Mouse (Mus musculus) liver, embryonic 13.5 days (tissue): ENCODE measurements at regions not wholly inside any gene's neighbourhood (a gene's known extent, or its start where the extent isn't known, plus 50 kb on each side); places are given as distances from the start of the nearest gene placed in this dataset.

ENCODE experiments used
- ATAC-seq: fragments of 200-750 bp; cut with Nextera tagmentation; 2 replicates; pipeline ENCODE4 v1.8.0; 2017; ENCODE audit warnings: low read depth, mild to moderate bottlenecking, moderate number of reproducible peaks, moderate library complexity
- DNase-seq: peaks from one replicate; pipeline ENCODE4 v3.0.0; 2022
- H3K27ac ChIP-seq: fragments of 300-500 bp; sonication (generic); 2 replicates; pipeline ENCODE4 v1.5.1; 2015; ENCODE audit warnings: moderate library complexity, mild to moderate bottlenecking, inconsistent platforms
- H3K27me3 ChIP-seq: fragments of 300-500 bp; sonication (generic); 2 replicates; pipeline ENCODE4 v1.6.1; 2015; ENCODE audit warnings: mild to moderate bottlenecking, inconsistent platforms
- H3K36me3 ChIP-seq: fragments of 300-500 bp; sonication (generic); 2 replicates; pipeline ENCODE4 v1.6.1; 2015; ENCODE audit warnings: mild to moderate bottlenecking, inconsistent platforms
- H3K4me1 ChIP-seq: fragments of 300-500 bp; sonication (generic); replicated peaks from 2 replicates; pipeline ENCODE4 v1.6.1; 2015; ENCODE audit warnings: inconsistent platforms
- H3K4me2 ChIP-seq: fragments of 300-500 bp; sonication (generic); 2 replicates; pipeline ENCODE4 v1.6.1; 2015; ENCODE audit warnings: inconsistent platforms, mild to moderate bottlenecking, moderate library complexity
- H3K4me3 ChIP-seq: fragments of 300-500 bp; sonication (generic); replicated peaks from 2 replicates; pipeline ENCODE4 v1.5.1; 2015; ENCODE audit warnings: mild to moderate bottlenecking, inconsistent platforms
- H3K9ac ChIP-seq: fragments of 300-500 bp; sonication (generic); 2 replicates; pipeline ENCODE4 v1.6.1; 2015; ENCODE audit warnings: mild to moderate bottlenecking, inconsistent platforms
- H3K9me3 ChIP-seq: fragments of 300-500 bp; sonication (generic); replicated peaks from 2 replicates; pipeline ENCODE4 v1.6.1; 2016; ENCODE audit warnings: inconsistent platforms
- WGBS: fragments of 180-500 bp; shearing (Covaris S2); methylation state at CpG from one replicate; pipeline ENCODE4 v1.1.7; 2015; ENCODE audit not compliant: insufficient replicate concordance; 5-methylcytosine and 5-hydroxymethylcytosine counted together

DNA sequence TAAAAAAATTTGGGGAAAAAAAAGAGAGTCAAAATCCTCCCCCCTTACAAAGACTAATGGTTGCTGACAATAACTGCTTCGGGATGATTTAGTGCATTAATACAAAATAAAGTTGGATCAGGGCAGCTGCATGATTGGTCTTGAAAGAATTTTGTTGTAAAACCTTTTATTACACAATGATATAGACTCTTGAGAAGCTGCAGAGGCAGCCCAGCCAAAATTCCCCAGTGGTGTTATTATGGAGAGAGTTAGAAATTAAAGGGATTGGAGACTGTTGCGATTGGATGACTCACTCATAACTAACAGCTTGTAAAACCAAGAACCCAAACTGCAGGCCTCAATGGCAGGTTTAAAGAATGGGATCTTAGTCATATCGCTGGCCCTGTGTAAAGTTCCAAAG lies 181.4 kb upstream of the Igfbp7 start:
- WGBS, result 61% methylated on average over 3 of the region's 3 CpGs
- Histone ChIP-seq H3K9me3 (0 out of 2 replicates have a peak, but pooled peaks cover 6% of the 10 kb centered on the region), H3K4me3 (no peak overlapping the region), H3K27me3 (no peaks in the 10 kb centered on the region), H3K4me2 (no peak overlapping the region), H3K9ac (no peak overlapping the region), H3K36me3 (no peaks in the 10 kb centered on the region), H3K27ac (no peak overlapping the region), H3K4me1 (no peaks in the 10 kb centered on the region)
- DNase-seq (no peak), ATAC-seq (no peak)

GRCm38 (mm10) chr5:77581702-77582101 lies 173.9 kb upstream of the Igfbp7 start:
- H3K9ac ChIP-seq, result no peak overlapping the region
- no peak overlapping the region for H3K4me2 ChIP-seq
- WGBS, result 60% methylated on average over 6 of the region's 6 CpGs
- H3K4me1 ChIP-seq, result no peaks in the 10 kb centered on the region
- H3K36me3 ChIP-seq, result no peaks in the 10 kb centered on the region
- H3K4me3 ChIP-seq, result no peak overlapping the region
- ATAC-seq (no peak), DNase-seq (no peak)
- no peak overlapping the region for H3K27ac ChIP-seq
- 0 out of 2 replicates have a peak, but pooled peaks cover 5% of the 10 kb centered on the region for H3K9me3 ChIP-seq
- H3K27me3 ChIP-seq, result no peaks in the 10 kb centered on the region

DNA sequence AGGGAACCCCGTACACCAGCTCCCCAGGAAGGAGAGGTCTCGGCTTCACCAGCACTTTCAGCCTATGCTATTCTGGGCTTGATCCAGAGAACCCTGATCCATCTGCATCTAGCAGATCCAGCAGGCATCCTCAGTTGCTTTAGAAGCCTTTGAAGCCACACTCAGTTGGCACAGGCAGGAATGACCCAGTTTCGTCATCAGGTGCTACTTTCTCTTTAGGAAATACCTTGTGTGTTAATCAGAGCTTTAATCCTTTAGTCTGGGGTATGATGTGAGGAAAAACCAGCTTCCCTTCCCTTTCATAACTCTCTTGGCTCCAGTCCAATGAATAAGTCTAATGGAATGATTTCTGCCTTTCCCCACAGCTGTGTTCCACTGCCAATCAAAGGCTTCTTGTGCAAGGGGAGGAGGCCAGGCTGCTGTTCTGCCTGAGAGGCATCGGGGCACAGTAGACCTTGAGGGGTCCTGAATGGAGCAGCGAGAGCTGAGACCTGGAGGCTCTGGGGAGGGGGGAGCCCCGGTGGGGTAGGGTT lies 173.3 kb upstream of the Igfbp7 start:
- no peaks in the 10 kb centered on the region for H3K4me1 ChIP-seq

DNA sequence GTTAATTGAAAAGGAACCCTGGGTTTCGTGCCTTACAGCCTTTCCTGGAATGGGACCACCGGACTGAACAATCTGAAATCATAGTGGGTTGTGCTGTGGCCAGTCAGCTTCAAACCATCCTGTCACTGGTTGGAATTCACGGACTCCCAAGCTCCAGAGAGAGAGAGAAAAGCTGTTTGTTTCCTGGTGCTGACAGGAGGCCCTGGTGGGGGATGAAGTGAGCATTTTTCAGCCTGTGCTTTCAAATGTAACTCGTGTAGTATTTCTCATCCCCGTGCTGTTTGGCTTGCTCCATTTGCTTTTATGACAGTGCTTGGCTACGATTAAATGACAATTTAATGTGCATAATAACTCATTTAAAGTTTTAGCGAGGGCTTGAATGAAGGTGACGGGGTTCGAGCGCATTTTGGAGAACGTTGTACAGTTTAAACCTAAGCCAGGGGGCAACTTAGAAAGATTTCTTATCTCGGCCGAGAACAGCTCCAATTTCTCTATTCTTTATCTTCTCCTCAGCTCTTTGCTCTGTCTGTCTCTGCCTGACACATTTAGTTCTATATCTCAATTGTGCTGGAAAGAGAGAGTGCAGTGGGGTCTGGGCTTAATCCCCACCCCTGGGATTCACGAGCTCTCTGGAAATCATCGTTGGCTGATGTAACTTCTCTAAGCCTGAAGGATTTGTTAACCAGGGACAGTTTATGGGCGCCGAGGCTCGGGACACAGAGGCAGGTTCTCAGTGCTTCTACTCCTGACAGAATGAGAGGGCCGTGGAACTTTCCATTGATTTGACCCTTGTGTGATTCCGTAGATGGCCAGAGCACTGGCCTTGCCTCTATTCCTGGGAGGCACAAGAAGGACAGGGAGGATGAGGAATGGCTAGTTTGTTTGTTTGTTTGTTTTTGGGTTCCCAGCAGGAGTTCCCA lies 172.2 kb upstream of the Igfbp7 start:
- DNase-seq (no peak), ATAC-seq (no peak)
- Histone ChIP-seq H3K4me2 (no peak overlapping the region), H3K27me3 (no peaks in the 10 kb centered on the region), H3K36me3 (no peaks in the 10 kb centered on the region), H3K4me3 (no peak overlapping the region), H3K9me3 (0 out of 2 replicates have a peak, but pooled peaks cover 5% of the 10 kb centered on the region), H3K27ac (no peak overlapping the region), H3K9ac (no peak overlapping the region), H3K4me1 (no peaks in the 10 kb centered on the region)
- 48% methylated on average over 20 of the region's 20 CpGs for WGBS

More for the DNA sequence above, 173.3 kb upstream of the Igfbp7 start:
- no peak overlapping the region for H3K4me3 ChIP-seq
- no peak for DNase-seq
- 0 out of 2 replicates have a peak, but pooled peaks cover 5% of the 10 kb centered on the region for H3K9me3 ChIP-seq
- ATAC-seq, result no peak
- no peak overlapping the region for H3K9ac ChIP-seq
- no peak overlapping the region for H3K4me2 ChIP-seq
- no peaks in the 10 kb centered on the region for H3K27me3 ChIP-seq
- H3K36me3 ChIP-seq, result no peaks in the 10 kb centered on the region
- H3K27ac ChIP-seq, result no peak overlapping the region
- 51% methylated on average over 6 of the region's 6 CpGs for WGBS

- H3K9me3 ChIP-seq, result 0 out of 2 replicates have a peak, but pooled peaks cover 5% of the 10 kb centered on the region
- H3K4me2 ChIP-seq, result no peak overlapping the region
- DNase-seq (no peak), ATAC-seq (no peak)
- WGBS, result 65% methylated on average over 5 of the region's 5 CpGs
- H3K36me3 ChIP-seq, result no peaks in the 10 kb centered on the region
- no peak overlapping the region for H3K4me3 ChIP-seq
- H3K27ac ChIP-seq, result no peak overlapping the region
- no peaks in the 10 kb centered on the region for H3K4me1 ChIP-seq
- H3K9ac ChIP-seq, result no peak overlapping the region
- no peaks in the 10 kb centered on the region for H3K27me3 ChIP-seq
Measured at GRCm38 (mm10) chr5:77576881-77577280, 169.0 kb upstream of the Igfbp7 start.

DNA sequence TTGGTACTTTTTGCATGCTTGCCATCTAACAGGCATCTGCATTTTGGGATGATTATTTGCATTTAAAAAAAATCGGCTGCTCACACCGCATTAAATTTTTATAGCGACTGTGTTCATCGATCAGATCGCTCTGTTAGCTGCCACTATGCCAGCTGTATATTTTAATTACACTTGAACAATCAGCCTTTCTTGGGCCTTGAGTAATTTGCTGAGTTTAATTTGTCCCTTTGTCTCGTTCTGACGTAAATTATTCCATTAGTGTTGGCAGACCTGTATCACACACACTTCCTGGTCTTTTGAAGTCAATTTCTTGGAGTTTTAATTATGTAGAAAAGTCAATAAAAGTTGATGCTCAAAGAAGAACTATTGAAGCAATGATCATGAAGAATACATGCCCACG lies 167.9 kb upstream of the Igfbp7 start:
- H3K9ac ChIP-seq, result no peak overlapping the region
- H3K4me3 ChIP-seq, result no peak overlapping the region
- no peaks in the 10 kb centered on the region for H3K36me3 ChIP-seq
- no peak overlapping the region for H3K27ac ChIP-seq
- ATAC-seq (no peak), DNase-seq (no peak)
- H3K4me2 ChIP-seq, result no peak overlapping the region
- 80% methylated on average over 8 of the region's 8 CpGs for WGBS
- H3K9me3 ChIP-seq, result 0 out of 2 replicates have a peak, but pooled peaks cover 5% of the 10 kb centered on the region
- no peaks in the 10 kb centered on the region for H3K4me1 ChIP-seq
- H3K27me3 ChIP-seq, result no peaks in the 10 kb centered on the region

DNA sequence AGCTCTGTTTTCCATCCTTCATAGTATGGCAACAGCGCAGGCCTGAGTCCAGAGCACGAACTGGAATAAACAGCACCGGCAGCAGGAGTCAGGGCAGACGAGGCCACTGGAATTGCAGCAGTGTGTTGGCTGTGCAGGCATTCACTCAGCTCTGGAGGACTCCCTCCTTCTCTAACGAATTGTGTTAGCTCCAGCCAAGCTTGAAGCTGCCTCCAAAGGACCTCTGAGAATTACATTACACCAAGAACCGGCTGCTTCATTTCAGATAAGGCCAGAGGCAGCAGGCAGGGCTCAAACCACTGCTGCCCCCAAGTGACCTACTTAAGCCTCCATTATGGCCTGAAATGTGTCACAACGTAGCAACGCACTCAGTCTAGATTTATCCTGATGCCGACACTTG lies 162.5 kb upstream of the Igfbp7 start:
- Histone ChIP-seq H3K4me2 (no peak overlapping the region), H3K9me3 (peaks cover 5% of the 10 kb centered on the region; the same call in 1 of the 2 replicates), H3K36me3 (no peaks in the 10 kb centered on the region), H3K4me1 (no peaks in the 10 kb centered on the region), H3K4me3 (no peak overlapping the region), H3K27me3 (no peaks in the 10 kb centered on the region), H3K9ac (no peak overlapping the region), H3K27ac (no peak overlapping the region)
- WGBS, result 61% methylated on average over 9 of the region's 9 CpGs
- DNase-seq (no peak), ATAC-seq (no peak)

DNA sequence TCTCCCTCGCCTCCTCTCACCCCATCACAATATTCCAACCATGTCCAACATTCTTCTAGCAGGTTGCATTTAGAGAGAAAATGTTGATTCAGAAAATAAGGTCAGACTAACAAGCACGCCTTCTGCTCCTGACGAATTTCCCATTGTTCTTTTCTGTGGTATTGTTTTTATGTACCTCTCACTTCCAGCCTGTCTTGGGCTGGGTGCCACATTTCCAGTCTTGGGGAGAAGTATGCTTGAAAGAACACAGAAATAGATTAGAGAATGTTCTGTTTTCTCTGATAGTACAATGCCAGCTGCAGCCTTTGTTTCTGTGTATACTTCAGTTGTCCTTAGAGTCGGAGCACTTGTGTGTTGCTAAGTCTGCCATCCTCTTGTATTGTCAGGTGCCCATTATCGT lies 160.3 kb upstream of the Igfbp7 start:
- H3K9ac ChIP-seq, result no peak overlapping the region
- 65% methylated on average over 5 of the region's 5 CpGs for WGBS
- H3K36me3 ChIP-seq, result no peaks in the 10 kb centered on the region
- H3K27me3 ChIP-seq, result no peaks in the 10 kb centered on the region
- H3K4me3 ChIP-seq, result no peak overlapping the region
- H3K4me1 ChIP-seq, result no peaks in the 10 kb centered on the region
- no peak for ATAC-seq
- H3K4me2 ChIP-seq, result no peak overlapping the region
- H3K27ac ChIP-seq, result no peak overlapping the region
- DNase-seq, result no peak
- peaks cover 5% of the 10 kb centered on the region; the same call in 1 of the 2 replicates for H3K9me3 ChIP-seq

DNA sequence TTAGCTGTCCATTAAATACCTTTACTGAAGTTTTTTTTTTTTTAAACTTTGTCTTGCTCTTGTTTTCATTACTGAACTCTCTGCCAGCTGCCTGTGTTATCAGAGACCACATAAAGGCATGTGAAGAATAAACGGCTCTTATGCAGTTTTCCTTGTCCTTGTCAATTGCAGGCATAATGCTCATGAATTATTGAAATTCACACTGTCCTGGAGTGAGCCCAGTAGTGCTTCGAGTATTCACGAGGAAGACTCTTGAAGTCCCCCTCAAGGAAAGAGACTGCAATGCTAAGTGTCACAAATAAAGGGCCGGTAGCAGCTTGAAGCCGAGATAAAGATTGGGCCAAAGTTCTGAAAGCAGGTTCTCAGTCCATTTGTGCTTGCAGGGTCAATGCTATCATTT lies 144.7 kb upstream of the Igfbp7 start:
- no peak for DNase-seq

DNA sequence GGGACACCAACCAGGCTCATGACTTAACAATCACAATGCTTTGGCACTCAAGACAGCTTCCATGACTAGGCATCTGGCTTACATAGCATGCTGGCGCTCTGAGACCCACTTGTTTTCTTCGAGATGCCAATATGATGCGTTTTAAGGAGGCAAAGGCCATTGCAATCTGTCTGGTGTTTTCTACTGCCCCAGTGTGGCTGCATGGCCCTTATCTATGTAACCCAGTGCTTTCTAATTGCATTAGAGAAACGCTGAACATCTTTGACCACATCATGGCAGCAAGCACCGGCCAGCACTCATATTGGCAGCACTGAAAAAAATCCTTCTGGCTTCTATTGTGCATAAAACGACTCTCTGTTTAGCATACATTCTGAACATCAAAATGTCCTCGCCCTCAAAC lies 144.2 kb upstream of the Igfbp7 start:
- Histone ChIP-seq H3K36me3 (no peaks in the 10 kb centered on the region), H3K9me3 (0 out of 2 replicates have a peak, but pooled peaks cover 7% of the 10 kb centered on the region), H3K4me2 (no peak overlapping the region), H3K9ac (no peak overlapping the region), H3K27ac (no peak overlapping the region), H3K27me3 (no peaks in the 10 kb centered on the region), H3K4me1 (no peaks in the 10 kb centered on the region), H3K4me3 (no peak overlapping the region)
- DNase-seq (no peak), ATAC-seq (no peak)
- WGBS, result 52% methylated on average over 7 of the region's 7 CpGs

More for the DNA sequence above, 144.7 kb upstream of the Igfbp7 start:
- no peak for ATAC-seq
- H3K27ac ChIP-seq, result no peak overlapping the region
- 55% methylated on average over 5 of the region's 5 CpGs for WGBS
- no peak overlapping the region for H3K4me2 ChIP-seq
- H3K4me3 ChIP-seq, result no peak overlapping the region
- H3K36me3 ChIP-seq, result no peaks in the 10 kb centered on the region
- no peak overlapping the region for H3K9ac ChIP-seq
- H3K4me1 ChIP-seq, result no peaks in the 10 kb centered on the region
- H3K9me3 ChIP-seq, result 0 out of 2 replicates have a peak, but pooled peaks cover 7% of the 10 kb centered on the region
- no peaks in the 10 kb centered on the region for H3K27me3 ChIP-seq

DNA sequence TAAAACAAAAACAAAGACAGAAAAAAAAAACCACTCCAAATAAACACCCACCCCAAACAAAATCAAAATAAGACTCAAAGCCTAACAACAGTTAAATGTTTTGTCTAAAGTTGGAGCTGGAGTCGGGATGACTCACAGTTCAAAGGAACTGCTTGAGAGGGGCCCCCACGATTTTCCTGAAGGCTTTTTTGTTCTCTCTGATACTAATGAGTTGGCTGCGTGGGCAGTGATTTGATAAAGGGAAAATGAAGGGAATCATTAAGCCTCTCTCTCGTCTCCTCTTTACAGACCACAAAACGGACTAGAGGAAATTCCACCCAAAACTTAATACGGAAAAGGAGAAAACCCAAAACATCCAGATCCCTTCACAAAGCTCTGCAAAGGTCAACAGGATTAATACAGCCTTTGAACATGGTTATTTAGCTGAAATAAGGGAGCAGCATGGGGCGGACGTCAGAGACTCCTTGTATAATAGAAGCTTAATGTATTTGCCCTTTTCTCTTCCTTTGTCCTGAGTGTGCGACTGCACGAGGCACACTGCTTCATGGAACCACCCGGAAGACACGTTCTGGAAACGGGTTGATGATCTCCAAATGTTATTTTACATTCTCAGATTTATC lies 138.3 kb upstream of the Igfbp7 start:
- WGBS, result 65% methylated on average over 13 of the region's 13 CpGs
- DNase-seq, result no peak
- no peak overlapping the region for H3K4me3 ChIP-seq
- H3K9me3 ChIP-seq, result no peaks in the 10 kb centered on the region
- no peak overlapping the region for H3K9ac ChIP-seq
- no peak overlapping the region for H3K27ac ChIP-seq
- H3K4me2 ChIP-seq, result no peak overlapping the region
- no peaks in the 10 kb centered on the region for H3K4me1 ChIP-seq
- ATAC-seq, result no peak
- H3K36me3 ChIP-seq, result no peaks in the 10 kb centered on the region
- H3K27me3 ChIP-seq, result no peaks in the 10 kb centered on the region
